Mouse (Mus musculus) ES-CJ7 (cell line): ENCODE measurements around the gene Atp8b4.

ENCODE experiments used
- DNase-seq: peaks from one replicate; pipeline ENCODE4 v3.0.0; 2011; ENCODE audit warnings: low read depth, low spot score

The Atp8b4 gene

DNA sequence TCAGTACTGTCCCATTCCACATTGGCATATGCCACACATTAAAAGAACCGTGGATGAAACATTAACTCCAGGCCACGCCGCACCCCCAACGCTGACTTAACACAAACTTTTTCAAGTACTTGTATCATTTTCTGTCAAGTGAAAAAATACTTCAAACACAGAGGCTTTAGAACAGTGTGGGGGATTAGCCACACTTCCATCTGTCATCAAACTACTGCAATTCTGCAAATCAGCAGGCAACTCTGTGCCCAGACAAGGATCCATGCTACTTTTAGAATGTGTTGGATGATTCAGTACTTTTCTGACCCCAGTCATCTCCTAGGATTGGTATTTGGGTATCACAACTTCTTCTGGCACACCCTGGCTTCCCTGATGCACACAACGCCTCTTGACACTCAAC lies 212.5 kb downstream of the Atp8b4 start:
- DNase-seq, result no peak

DNA sequence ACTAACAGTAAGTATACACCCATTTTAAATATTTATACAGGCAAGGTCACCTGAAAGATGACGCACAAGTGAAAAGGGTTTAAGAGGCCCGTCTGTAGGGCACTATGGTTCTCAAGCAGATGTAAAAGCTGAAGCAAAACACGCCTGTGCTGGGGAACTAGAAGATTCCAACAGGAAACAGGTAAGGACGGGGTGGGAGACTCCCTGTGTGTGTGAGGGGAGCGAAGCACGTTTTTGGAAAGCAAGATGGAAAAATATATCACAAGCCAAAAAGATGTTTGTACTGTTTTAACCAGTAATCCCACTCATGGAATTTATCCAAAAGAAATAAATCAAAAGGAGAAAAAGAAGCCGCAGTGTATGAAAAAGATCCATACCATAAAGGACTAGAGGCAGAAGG lies 214.1 kb downstream of the Atp8b4 start:
- no peak for DNase-seq

DNA sequence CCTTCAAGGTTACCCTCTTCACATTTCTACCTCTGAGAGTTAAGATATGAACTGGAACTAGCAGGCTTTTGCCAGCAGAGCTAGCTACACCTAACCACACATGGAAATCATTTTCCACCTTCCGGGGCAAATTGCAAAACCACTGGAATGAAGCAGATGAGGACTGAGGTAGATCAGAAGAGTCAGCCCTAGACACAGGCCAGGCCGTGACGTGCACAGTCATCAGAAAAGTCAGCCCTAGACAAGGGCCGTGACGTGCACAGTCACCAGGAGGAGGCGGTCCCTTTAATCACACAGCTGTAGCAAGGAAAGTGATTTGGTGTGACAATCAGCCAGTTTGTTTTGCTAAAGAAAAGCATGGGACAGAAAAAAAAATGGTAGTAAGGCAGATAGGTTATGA lies 216.4 kb downstream of the Atp8b4 start:
- DNase-seq, result no peak

DNA sequence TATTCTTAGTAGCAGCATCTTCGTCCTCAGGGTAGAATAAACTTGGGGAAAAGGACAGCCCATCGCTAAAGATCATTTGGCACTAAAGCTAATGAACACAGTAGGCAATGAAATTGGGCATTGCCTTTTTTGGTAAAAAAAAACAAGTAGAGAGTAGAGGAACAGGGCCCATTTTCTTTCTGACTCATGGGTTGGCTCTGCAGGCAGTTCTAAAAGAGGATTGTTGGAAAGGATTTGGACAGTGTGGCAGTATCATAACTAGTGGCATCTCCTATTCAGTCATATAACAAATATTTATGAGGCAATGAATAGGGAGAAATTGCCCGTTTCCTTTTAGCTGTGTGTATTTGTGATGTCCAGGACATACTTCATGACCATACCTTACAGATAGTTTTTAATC lies 217.4 kb downstream of the Atp8b4 start:
- no peak for DNase-seq

DNA sequence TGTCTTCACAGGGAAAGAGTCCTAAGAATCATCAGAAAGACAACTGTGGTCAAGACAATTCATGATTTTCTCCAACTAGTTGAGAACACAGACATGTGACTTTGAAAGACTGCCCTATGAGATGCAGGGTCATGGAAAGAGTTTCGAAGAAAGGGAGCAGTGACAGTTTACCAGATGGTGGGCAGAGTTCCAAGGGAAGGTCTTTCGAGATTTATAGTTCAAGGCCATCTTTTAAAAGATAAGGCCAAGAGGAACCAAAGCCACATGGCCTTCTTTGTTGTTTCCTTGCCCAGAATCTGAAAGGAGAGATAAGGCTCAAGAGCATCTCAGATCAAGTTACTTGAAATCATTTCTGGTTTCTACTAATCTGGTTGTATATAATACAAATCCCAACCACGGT lies 225.0 kb downstream of the Atp8b4 start:
- no peak for DNase-seq

DNA sequence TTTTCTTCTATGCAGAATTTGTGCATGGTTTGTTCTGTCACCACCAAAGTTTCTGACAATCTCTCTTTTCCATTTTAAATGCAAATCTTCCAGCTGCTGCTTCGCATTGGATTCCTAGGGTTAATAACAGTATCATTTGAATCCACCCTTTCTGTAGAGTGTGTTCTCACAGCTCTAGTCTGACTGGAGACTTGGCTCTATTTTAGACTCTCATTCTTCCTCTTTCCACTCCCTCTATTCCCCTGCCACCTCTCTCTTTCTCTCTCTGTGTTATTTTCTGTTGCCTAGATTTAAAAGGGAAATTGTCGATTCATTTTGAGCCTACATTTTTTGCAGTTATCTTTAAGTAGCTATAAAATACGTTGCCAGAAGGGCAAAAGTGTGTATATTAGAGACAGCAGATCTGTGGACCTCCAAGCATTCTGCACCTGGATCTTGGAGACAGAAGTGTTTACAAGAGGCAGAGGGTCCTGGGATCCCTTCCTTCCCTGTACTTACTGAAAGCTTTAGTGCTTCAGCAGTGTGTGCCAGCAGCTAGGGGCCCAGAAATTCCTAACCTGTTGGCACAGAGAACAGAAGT lies 225.6 kb downstream of the Atp8b4 start:
- no peak for DNase-seq

DNA sequence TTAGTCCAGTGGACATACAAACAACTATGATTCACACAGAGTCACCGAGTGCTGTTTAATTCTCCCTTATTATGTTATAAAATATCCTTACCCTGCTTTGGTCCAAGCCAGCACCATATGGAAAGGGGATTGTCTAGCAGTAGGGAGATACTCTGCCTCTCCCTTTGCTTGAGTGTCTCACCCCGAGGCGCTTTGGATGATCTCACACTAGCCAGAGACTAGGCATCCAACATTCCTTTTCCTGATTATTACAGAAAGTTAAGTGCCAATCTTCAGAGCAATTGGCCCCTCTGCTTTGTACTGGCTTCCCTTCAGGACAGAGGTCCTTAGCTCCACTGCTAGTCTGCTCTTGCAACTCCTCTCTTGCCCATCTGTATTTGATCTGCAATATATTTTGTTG lies 226.2 kb downstream of the Atp8b4 start:
- no peak for DNase-seq
